Mouse (Mus musculus) ES-Bruce4 (cell line): ENCODE results near the gene Synpo2l. TPM values are rescaled to one million over a fixed set of nuclear protein-coding genes. Genes with fewer than 3 reads are reported as not detected.

Source experiments
- H3K27ac ChIP-seq: 2 replicates; pipeline ENCODE4 v1.5.1; 2012; ENCODE audit warnings: low read length, inconsistent platforms; ENCODE audit not compliant: insufficient read depth
- H3K27me3 ChIP-seq: 2 replicates; pipeline ENCODE4 v1.6.1; 2012; ENCODE audit warnings: mild to moderate bottlenecking, low read length, inconsistent platforms; ENCODE audit not compliant: control insufficient read depth, poor library complexity, insufficient read depth, severe bottlenecking
- H3K36me3 ChIP-seq: 2 replicates; pipeline ENCODE4 v1.6.1; 2012; ENCODE audit warnings: inconsistent platforms, mild to moderate bottlenecking, low read length, moderate library complexity; ENCODE audit not compliant: control insufficient read depth, poor library complexity, insufficient read depth, severe bottlenecking
- H3K4me1 ChIP-seq: one replicate; pipeline ENCODE4 v1.8.1; 2011; ENCODE audit warnings: low read length; ENCODE audit not compliant: control insufficient read depth, insufficient read depth
- H3K4me3 ChIP-seq: 2 replicates; pipeline ENCODE4 v1.5.1; 2011; ENCODE audit warnings: low read depth, mild to moderate bottlenecking, low read length
- H3K9ac ChIP-seq: 2 replicates; pipeline ENCODE4 v1.6.1; 2012; ENCODE audit warnings: low read depth, mild to moderate bottlenecking, inconsistent platforms; ENCODE audit not compliant: poor library complexity, severe bottlenecking
- H3K9me3 ChIP-seq: replicated peaks from 2 replicates; pipeline ENCODE4 v1.6.1; 2012; ENCODE audit warnings: mild to moderate bottlenecking, low read length, inconsistent platforms; ENCODE audit not compliant: control insufficient read depth, poor library complexity, insufficient read depth, severe bottlenecking
- CTCF ChIP-seq: IDR thresholded peaks from one replicate; pipeline ENCODE4 v1.8.1; 2011; ENCODE audit warnings: low read depth, low read length
- EP300 ChIP-seq: IDR thresholded peaks from 2 replicates; pipeline ENCODE4 v1.6.1; 2011; ENCODE audit warnings: low read depth, low read length; ENCODE audit not compliant: insufficient read depth
- POLR2A ChIP-seq: IDR thresholded peaks from one replicate; pipeline ENCODE4 v1.8.1; 2011; ENCODE audit warnings: low read length; ENCODE audit not compliant: insufficient read depth
- polyA plus RNA-seq: library from polyadenylated mRNA; stranded (reverse); fragments of >200 nt; gene quantifications from 2 replicates; pipeline ENCODE4 v1.2.4, GENCODE M21; 2011; ENCODE audit warnings: low read depth; ENCODE audit not compliant: missing spikeins, insufficient read depth, insufficient read length

Synpo2l gene
- polyA plus RNA-seq, 1 experiment, result 6.1 TPM

DNA sequence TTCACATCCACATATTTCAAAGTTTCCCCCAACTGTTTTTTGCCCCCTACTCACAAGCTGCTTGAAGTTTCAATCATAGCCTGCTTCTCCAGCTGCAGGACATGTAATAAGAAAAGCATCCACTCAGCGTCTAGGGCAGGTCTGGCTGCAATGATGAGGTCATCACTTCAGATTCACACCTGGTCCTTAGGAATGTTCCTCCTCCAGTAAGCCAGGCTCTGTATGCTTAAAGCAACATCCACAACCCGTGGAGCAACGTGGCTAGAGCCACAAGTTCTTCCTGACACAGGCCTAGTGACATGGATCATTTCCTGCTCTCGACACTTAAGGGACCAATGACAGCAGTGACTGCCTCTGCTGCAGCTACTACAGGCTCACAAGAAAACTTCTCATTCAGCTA is 36.9 kb downstream of the Synpo2l start:
- H3K4me1 ChIP-seq, result no peaks in the 10 kb centered on the region
- H3K4me3 ChIP-seq, result no peak overlapping the region
- no peak overlapping the region for H3K27ac ChIP-seq

DNA sequence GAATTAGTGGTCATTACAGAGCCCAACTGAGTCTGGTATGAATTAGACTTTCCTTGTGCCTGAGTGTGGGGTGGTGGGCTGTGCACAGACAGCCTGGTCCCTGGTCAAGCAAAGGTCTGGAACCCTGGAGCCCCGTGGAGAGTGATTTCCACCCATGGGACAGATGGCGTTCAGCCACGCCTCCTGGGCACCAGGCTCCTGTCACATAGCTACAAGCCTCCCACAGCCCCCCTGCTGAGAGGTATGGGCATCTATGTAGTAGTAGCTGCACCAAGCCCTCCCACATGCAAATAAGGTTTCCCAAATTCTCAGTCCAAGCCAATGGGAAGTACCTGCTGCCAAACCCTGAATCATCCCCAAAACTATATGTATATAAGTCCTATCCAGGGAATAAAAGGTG is 41.2 kb downstream of the Synpo2l start:
- H3K27ac ChIP-seq, result no peak overlapping the region
- TF ChIP-seq POLR2A (no peak), CTCF (no peak), EP300 (no peak)
- no peaks in the 10 kb centered on the region for H3K9me3 ChIP-seq
- no peaks in the 10 kb centered on the region for H3K36me3 ChIP-seq
- no peaks in the 10 kb centered on the region for H3K4me1 ChIP-seq
- no peak overlapping the region for H3K9ac ChIP-seq
- no peak overlapping the region for H3K4me3 ChIP-seq
- no peaks in the 10 kb centered on the region for H3K27me3 ChIP-seq

More for the DNA sequence above, 36.9 kb downstream of the Synpo2l start:
- no peak overlapping the region for H3K9ac ChIP-seq
- no peaks in the 10 kb centered on the region for H3K27me3 ChIP-seq
- no peaks in the 10 kb centered on the region for H3K9me3 ChIP-seq
- TF ChIP-seq POLR2A, result no peak
- no peak for TF ChIP-seq CTCF
- no peak for TF ChIP-seq EP300
- H3K36me3 ChIP-seq, result no peaks in the 10 kb centered on the region

DNA sequence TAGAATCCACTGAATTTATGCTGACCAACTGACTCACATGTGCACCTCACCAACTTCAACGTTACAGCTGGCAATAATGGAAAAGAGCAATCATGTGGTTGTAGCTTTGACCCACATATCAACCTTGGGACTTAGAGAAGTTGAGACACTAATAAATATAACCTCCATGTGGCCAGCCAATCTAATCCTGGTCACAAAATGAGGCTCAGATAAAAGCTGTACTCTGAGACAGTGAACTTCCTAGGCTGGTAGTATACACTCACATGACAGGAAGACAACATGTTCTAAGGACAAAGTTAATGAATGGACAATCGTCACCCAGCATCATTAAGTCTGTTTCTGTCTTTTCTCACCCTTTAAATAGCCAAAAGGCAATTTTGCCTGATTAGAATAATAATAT is 41.7 kb downstream of the Synpo2l start:
- Histone ChIP-seq H3K4me3 (no peak overlapping the region), H3K9ac (no peak overlapping the region), H3K4me1 (no peaks in the 10 kb centered on the region), H3K9me3 (no peaks in the 10 kb centered on the region), H3K27ac (no peak overlapping the region), H3K27me3 (no peaks in the 10 kb centered on the region), H3K36me3 (no peaks in the 10 kb centered on the region)
- TF ChIP-seq EP300 (no peak), CTCF (no peak), POLR2A (no peak)

DNA sequence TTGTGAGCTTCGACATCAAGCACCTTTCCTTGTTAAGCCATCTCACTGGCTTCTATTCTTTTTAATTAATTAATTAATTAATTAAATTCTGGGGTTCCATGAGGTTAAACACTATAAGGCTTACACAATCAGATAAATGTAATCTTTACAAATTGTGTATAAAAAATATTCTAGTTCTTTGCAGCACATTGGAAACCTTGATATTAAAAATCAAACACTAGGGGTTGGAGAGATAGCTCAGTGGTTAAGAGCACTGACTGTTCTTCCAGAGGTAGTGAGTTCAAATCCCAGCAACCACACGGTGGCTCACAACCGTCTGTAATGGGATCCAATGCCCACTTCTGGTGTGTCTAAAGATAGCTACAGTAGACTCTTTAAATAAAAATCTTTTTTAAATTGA is 45.2 kb downstream of the Synpo2l start:
- H3K9me3 ChIP-seq, result peaks cover 4% of the 10 kb centered on the region; the same call in 1 of the 2 replicates
- no peak overlapping the region for H3K9ac ChIP-seq
- H3K4me3 ChIP-seq, result no peak overlapping the region
- TF ChIP-seq EP300, result no peak
- TF ChIP-seq POLR2A, result no peak
- no peak for TF ChIP-seq CTCF
- no peaks in the 10 kb centered on the region for H3K4me1 ChIP-seq
- no peaks in the 10 kb centered on the region; the same call in 1 of the 2 replicates for H3K36me3 ChIP-seq
- no peak overlapping the region for H3K27ac ChIP-seq
- no peaks in the 10 kb centered on the region for H3K27me3 ChIP-seq

DNA sequence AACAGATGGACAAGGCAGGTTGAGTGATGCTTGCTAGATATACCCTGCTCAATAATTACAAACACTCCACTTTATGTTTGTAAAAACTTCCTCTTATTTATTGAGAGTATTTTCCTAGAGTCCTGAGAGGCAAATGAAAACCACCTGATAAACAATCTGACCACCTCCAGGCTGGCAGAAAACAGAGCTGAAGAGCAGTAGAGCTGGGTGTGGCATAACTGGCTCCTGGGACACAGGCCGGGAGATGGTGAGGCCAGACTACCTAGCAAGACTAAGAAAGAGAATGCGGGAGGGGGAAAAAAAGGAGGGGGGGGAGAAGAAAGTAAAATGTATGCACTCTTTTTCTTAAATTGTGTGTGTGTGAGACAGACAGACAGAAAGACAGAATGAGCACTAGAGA is 45.7 kb downstream of the Synpo2l start:
- Histone ChIP-seq H3K4me3 (no peak overlapping the region), H3K27me3 (no peaks in the 10 kb centered on the region), H3K9me3 (peaks cover 4% of the 10 kb centered on the region; the same call in 1 of the 2 replicates), H3K4me1 (no peaks in the 10 kb centered on the region), H3K9ac (no peak overlapping the region), H3K27ac (no peak overlapping the region), H3K36me3 (no peaks in the 10 kb centered on the region; the same call in 1 of the 2 replicates)
- TF ChIP-seq POLR2A (no peak), CTCF (no peak), EP300 (no peak)

DNA sequence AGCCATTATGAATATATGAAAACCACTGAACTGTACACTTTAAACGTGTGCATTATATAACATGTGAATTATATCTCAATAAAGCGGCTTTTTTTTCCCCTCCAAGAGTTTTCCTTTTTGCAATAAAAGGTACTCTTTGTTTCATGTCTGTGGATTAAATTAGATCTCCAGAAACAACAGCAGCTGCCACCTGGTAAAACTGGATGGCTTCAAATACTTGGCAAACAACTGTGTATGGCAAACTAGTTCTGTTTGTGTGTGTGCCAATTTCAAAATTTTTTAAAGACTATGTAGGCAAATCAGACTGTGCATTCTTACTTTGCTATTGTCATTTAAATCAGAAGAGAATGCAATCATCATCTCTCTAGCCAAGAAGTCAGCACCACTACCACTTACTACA is 46.3 kb downstream of the Synpo2l start:
- H3K4me1 ChIP-seq, result no peaks in the 10 kb centered on the region
- no peak overlapping the region for H3K4me3 ChIP-seq
- H3K27ac ChIP-seq, result no peak overlapping the region
- peaks cover 4% of the 10 kb centered on the region; the same call in 1 of the 2 replicates for H3K9me3 ChIP-seq
- H3K27me3 ChIP-seq, result no peaks in the 10 kb centered on the region
- no peak for TF ChIP-seq CTCF
- no peak for TF ChIP-seq POLR2A
- no peak for TF ChIP-seq EP300
- no peak overlapping the region for H3K9ac ChIP-seq
- no peaks in the 10 kb centered on the region; the same call in 1 of the 2 replicates for H3K36me3 ChIP-seq
